Mouse (Mus musculus) heart, postnatal 0 days (tissue): ENCODE data around the gene Foxp1. TPM values are rescaled to one million over a fixed set of nuclear protein-coding genes. Genes with fewer than 3 reads are reported as not detected.

Source experiments
- ATAC-seq: fragments of 200-750 bp; cut with Nextera tagmentation; 2 replicates; pipeline ENCODE4 v1.8.0; 2017; ENCODE audit warnings: low read depth, moderate number of reproducible peaks, moderate library complexity; ENCODE audit not compliant: insufficient read depth
- DNase-seq: peaks from one replicate; pipeline ENCODE4 v3.0.0-alpha.2; 2016; ENCODE audit warnings: low spot score
- H3K27ac ChIP-seq: fragments of 300-500 bp; sonication (generic); 2 replicates; pipeline ENCODE4 v1.5.1; 2014; ENCODE audit warnings: low read depth, mild to moderate bottlenecking
- H3K27me3 ChIP-seq: fragments of 300-500 bp; sonication (generic); 2 replicates; pipeline ENCODE4 v1.6.1; 2014; ENCODE audit warnings: low read length, mixed read lengths; ENCODE audit not compliant: control insufficient read depth, insufficient read depth
- H3K36me3 ChIP-seq: fragments of 300-500 bp; sonication (generic); replicated peaks from 2 replicates; pipeline ENCODE4 v1.6.1; 2014; ENCODE audit warnings: low read length, mixed read lengths; ENCODE audit not compliant: control insufficient read depth, insufficient read depth
- H3K4me1 ChIP-seq: fragments of 300-500 bp; sonication (generic); 2 replicates; pipeline ENCODE4 v1.6.1; 2014; ENCODE audit warnings: antibody characterized with exemption; ENCODE audit not compliant: control insufficient read depth, insufficient read depth
- H3K4me2 ChIP-seq: fragments of 300-500 bp; sonication (generic); 2 replicates; pipeline ENCODE4 v1.6.1; 2014; ENCODE audit warnings: low read depth, mild to moderate bottlenecking, low read length, moderate library complexity
- H3K4me3 ChIP-seq: fragments of 300-500 bp; sonication (generic); 2 replicates; pipeline ENCODE4 v1.5.1; 2014; ENCODE audit warnings: low read depth, low read length
- H3K9ac ChIP-seq: fragments of 300-500 bp; sonication (generic); replicated peaks from 2 replicates; pipeline ENCODE4 v1.6.1; 2014; ENCODE audit warnings: low read depth, low read length, mixed read lengths
- H3K9me3 ChIP-seq: fragments of 300-500 bp; sonication (generic); replicated peaks from 2 replicates; pipeline ENCODE4 v1.6.1; 2016; ENCODE audit warnings: low read length; ENCODE audit not compliant: control insufficient read depth
- CTCF ChIP-seq: IDR thresholded peaks from 2 replicates; pipeline ENCODE4 v1.5.1; 2016; ENCODE audit warnings: antibody characterized with exemption, control low read depth, low read depth
- EP300 ChIP-seq: IDR thresholded peaks from 2 replicates; pipeline ENCODE4 v1.6.1; 2016; ENCODE audit warnings: antibody characterized with exemption, low read depth
- WGBS: fragments of 180-500 bp; shearing (Covaris S2); extraction: QIAGEN DNeasy Blood & Tissue Kit; methylation state at CpG from one replicate; pipeline ENCODE4 v1.1.7; 2014; 5-methylcytosine and 5-hydroxymethylcytosine counted together
- polyA plus RNA-seq: library from polyadenylated mRNA; unstranded; fragments of >200 nt; fragmentation: Nextera tagmentation; extraction: Ambion mirVana; gene quantifications from 2 replicates; pipeline ENCODE4 v1.2.1, GENCODE M21; 2015
- total RNA-seq: library from RNA; depleted of rRNA; stranded (reverse); fragments of >200 nt; gene quantifications from 2 replicates; pipeline ENCODE4 v1.2.3, GENCODE M21; 2014; ENCODE audit warnings: low replicate concordance; rRNA removed

Foxp1 gene
- total RNA-seq (88.1 and 96.1 TPM in 2 replicates), polyA plus RNA-seq (39.5 and 40.7 TPM in 2 replicates)

GRCm38 (mm10) chr6:99522359-99523108 lies at the start of gene Foxp1:
Gene Foxp1, minus strand, starts transcription at chr6:99522721.
- Histone ChIP-seq H3K4me1 (no peaks in the 10 kb centered on the region), H3K4me3 (peak within 1 kb of the TSS; percentile 72), H3K27me3 (no peaks in the 10 kb centered on the region), H3K27ac (peak within 1 kb of the TSS; percentile 99), H3K4me2 (peak within 1 kb of the TSS; percentile 93), H3K9me3 (peaks cover 4% of the 10 kb centered on the region; the same call in 1 of the 2 replicates), H3K9ac (peak within 1 kb of the TSS; percentile 85), H3K36me3 (no peaks in the 10 kb centered on the region; the same call in 1 of the 2 replicates)
- TF ChIP-seq EP300 (peak; percentile 6; the same call in 1 of the 2 replicates), CTCF (no peak)
- ATAC-seq (peak; percentile 52), DNase-seq (peak; percentile 74)
- WGBS = under 1% methylated on average over 72 of the region's 72 CpGs

- DNase-seq (no peak), ATAC-seq (no peak)
- Histone ChIP-seq H3K9ac (no peak overlapping the region), H3K27ac (no peak overlapping the region), H3K9me3 (no peaks in the 10 kb centered on the region), H3K4me1 (no peaks in the 10 kb centered on the region), H3K27me3 (no peaks in the 10 kb centered on the region), H3K4me2 (no peak overlapping the region), H3K36me3 (no peaks in the 10 kb centered on the region), H3K4me3 (no peak overlapping the region)
- TF ChIP-seq CTCF = no peak
- WGBS = 76% methylated on average over 5 of the region's 5 CpGs
These were observed 49.5 kb upstream of the Foxp1 start for GRCm38 (mm10) chr6:99572071-99572470.

DNA sequence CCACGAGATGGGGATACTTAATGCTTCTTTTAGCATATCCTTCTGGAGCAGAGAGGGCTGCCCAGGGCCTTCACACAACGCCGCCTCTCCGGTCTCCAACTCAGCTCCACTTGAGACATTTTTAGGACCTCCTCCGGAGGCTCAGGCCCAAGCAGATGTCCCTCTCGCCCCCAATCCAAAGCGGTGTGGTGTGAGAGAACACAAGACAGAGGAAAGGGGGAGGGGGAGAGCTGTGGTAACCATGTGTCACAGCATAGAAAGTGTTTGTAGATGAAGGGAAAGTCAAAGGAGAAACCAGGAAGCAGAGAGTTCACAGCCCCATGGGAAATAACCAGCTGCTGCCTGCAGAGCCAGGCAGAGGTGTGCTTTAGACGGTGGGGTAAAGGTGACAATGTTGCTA lies 44.4 kb upstream of the Foxp1 start:
- ATAC-seq = no peak
- TF ChIP-seq EP300 (no peak), CTCF (no peak)
- 54% methylated on average over 8 of the region's 8 CpGs for WGBS
- Histone ChIP-seq H3K9me3 (no peaks in the 10 kb centered on the region), H3K9ac (no peak overlapping the region), H3K4me2 (no peak overlapping the region), H3K4me1 (no peaks in the 10 kb centered on the region), H3K27me3 (no peaks in the 10 kb centered on the region), H3K36me3 (no peaks in the 10 kb centered on the region), H3K4me3 (no peak overlapping the region), H3K27ac (no peak overlapping the region)
- DNase-seq = no peak

DNA sequence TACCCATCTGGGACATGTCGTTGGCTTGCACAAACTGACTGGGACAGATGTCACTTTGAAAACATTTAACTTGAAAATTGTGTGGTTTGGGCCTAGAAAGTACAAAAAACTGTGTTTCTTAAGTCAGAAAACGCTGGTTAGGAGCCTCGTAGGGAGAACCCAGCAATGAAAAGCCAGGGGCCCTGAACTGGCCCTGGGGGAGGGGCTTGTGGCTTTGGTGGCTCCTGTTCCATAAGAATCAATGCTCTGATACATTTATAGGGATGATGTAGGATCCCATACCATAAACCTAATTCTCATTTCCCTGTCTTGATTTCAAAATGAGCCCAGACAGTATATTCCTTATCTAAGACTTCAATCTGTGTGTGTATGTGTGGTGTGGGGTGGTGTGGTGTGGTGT lies 42.2 kb upstream of the Foxp1 start:
- ATAC-seq (no peak), DNase-seq (no peak)
- Histone ChIP-seq H3K27ac (no peak overlapping the region), H3K9ac (no peak overlapping the region), H3K4me2 (no peak overlapping the region), H3K27me3 (no peaks in the 10 kb centered on the region), H3K36me3 (no peaks in the 10 kb centered on the region), H3K4me1 (no peaks in the 10 kb centered on the region), H3K9me3 (no peaks in the 10 kb centered on the region), H3K4me3 (no peak overlapping the region)
- no peak for TF ChIP-seq EP300
- no peak for TF ChIP-seq CTCF
- WGBS = 78% methylated on average over 3 of the region's 3 CpGs

DNA sequence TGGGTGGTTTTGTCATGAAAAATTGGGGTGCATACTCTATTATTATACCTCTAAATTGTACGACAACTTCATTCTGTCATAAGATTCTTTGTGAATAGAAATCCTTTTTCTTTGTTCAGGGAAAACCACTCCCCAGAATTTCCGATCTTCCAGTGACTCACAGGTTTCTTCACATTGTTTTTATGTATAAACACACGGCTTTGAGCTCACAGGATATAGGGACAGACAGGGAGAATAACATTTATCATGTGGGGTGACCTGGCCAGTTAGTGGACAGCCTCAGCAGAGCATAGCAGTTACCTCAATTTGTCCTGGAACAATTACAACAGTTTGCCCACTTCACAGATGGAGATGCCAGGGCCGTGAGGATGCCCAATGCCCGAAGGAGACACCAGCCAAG lies 34.4 kb upstream of the Foxp1 start:
- ATAC-seq (no peak), DNase-seq (no peak)
- WGBS = 76% methylated on average over 5 of the region's 5 CpGs
- H3K9me3 ChIP-seq = no peaks in the 10 kb centered on the region
- no peak overlapping the region for H3K4me2 ChIP-seq
- no peaks in the 10 kb centered on the region for H3K36me3 ChIP-seq
- no peaks in the 10 kb centered on the region for H3K27me3 ChIP-seq
- H3K4me1 ChIP-seq = no peaks in the 10 kb centered on the region
- TF ChIP-seq CTCF (no peak), EP300 (no peak)
- no peak overlapping the region for H3K4me3 ChIP-seq
- no peak overlapping the region for H3K27ac ChIP-seq
- H3K9ac ChIP-seq = no peak overlapping the region
